Mouse (Mus musculus) cortical plate, adult 2 months (tissue): ENCODE data around the gene Cxcl12.

Source experiments
- CTCF ChIP-seq: fragments of 200-500 bp; IDR thresholded peaks from 2 replicates; pipeline ENCODE4 v1.5.1; 2011; ENCODE audit warnings: mild to moderate bottlenecking, control low read depth, low read length; ENCODE audit not compliant: insufficient read depth; ENCODE audit errors: extremely low read depth
- POLR2A ChIP-seq: fragments of 200-500 bp; IDR thresholded peaks from 2 replicates; pipeline ENCODE4 v1.6.1; 2011; ENCODE audit warnings: mild to moderate bottlenecking, low read length, control low read depth; ENCODE audit not compliant: insufficient read depth; ENCODE audit errors: extremely low read depth

- TF ChIP-seq POLR2A (no peak), CTCF (no peak)
These were observed 38.9 kb upstream of the Cxcl12 start for GRCm38 (mm10) chr6:117129443-117129842.
